Mouse (Mus musculus) MEL (cell line): Measurements from ENCODE around the gene Cpa4.

Source experiments
- CTCF ChIP-seq, 3 experiments: IDR thresholded peaks in 2 of 3; conservative IDR thresholded peaks in 1 of 3; 2 replicates each; pipeline ENCODE4 v1.5.1; 2011 to 2012; ENCODE audit warnings: low read length in 3 of 3, low read depth in 2 of 3, mild to moderate bottlenecking in 2 of 3, improper control_type of control experiment in 1 of 3, inconsistent platforms in 1 of 3, mixed read lengths in 1 of 3, moderate library complexity in 1 of 3; ENCODE audit not compliant: control insufficient read depth in 1 of 3, insufficient read depth in 1 of 3, poor library complexity in 1 of 3, severe bottlenecking in 1 of 3
- ELF1 ChIP-seq: IDR thresholded peaks from 2 replicates; pipeline ENCODE4 v1.6.1; 2014; ENCODE audit warnings: low read depth, mild to moderate bottlenecking, inconsistent platforms, low read length, improper control_type of control experiment, moderate library complexity
- HCFC1 ChIP-seq: IDR thresholded peaks from 2 replicates; pipeline ENCODE4 v1.6.1; 2012; ENCODE audit warnings: low read depth, mild to moderate bottlenecking, inconsistent platforms, low read length, improper control_type of control experiment, moderate library complexity
- KAT2A ChIP-seq: conservative IDR thresholded peaks from 2 replicates; pipeline ENCODE4 v1.6.1; 2012; ENCODE audit warnings: low read depth, low read length, improper control_type of control experiment, inconsistent platforms
- NRF1 ChIP-seq: IDR thresholded peaks from 2 replicates; pipeline ENCODE4 v1.6.1; 2014; ENCODE audit warnings: low read depth, mild to moderate bottlenecking, inconsistent platforms, low read length, improper control_type of control experiment, moderate library complexity; ENCODE audit not compliant: poor library complexity, insufficient read depth, severe bottlenecking
- RCOR1 ChIP-seq: IDR thresholded peaks from 2 replicates; pipeline ENCODE4 v1.6.1; 2012; ENCODE audit warnings: low read depth, mild to moderate bottlenecking, inconsistent platforms, low read length, improper control_type of control experiment

- TF ChIP-seq NRF1: no peak
- TF ChIP-seq CTCF (IDR thresholded peaks at IDR 0.05 in 2 of 3, conservative IDR thresholded peaks at IDR 0.05 in 1 of 3; ENCODE audit: control insufficient read depth in 1 of 3, insufficient read depth in 1 of 3, low read depth in 2 of 3, low read length in 3 of 3, poor library complexity in 1 of 3, severe bottlenecking in 1 of 3): no peak
- TF ChIP-seq HCFC1: no peak
- no peak for TF ChIP-seq ELF1
- TF ChIP-seq KAT2A: no peak
- TF ChIP-seq RCOR1: no peak
These were observed 4.5 kb downstream of the Cpa4 start for GRCm38 (mm10) chr6:30572456-30573311.
